Mouse (Mus musculus): ENCODE measurements around the gene 1700006A11Rik. TPM values are rescaled to one million over a fixed set of nuclear protein-coding genes. Genes with fewer than 3 reads are reported as not detected.
"Not testable (repeated sequence)": the region's sequence is repeated elsewhere in the genome, so short reads cannot be mapped to it uniquely, and the experiment has no call there.

Gene 1700006A11Rik
- polyA plus RNA-seq (2015; fragmentation: Nextera tagmentation; extraction: Ambion mirVana): not detected in 2 replicates

GRCm38 (mm10) chr3:124425940-124426339, at the start of gene 1700006A11Rik:
Gene 1700006A11Rik (minus strand): TSS chr3:124426040.
- 79% methylated on average over 1 of the region's 1 CpGs for WGBS

GRCm38 (mm10) chr3:124474291-124474690, 48.5 kb upstream of the 1700006A11Rik start:
- H3K4me2 ChIP-seq (ENCODE audit: low read depth, low read length); H3K27ac ChIP-seq (ENCODE audit: low read length); H3K4me1 ChIP-seq (replicated peaks; ENCODE audit: control insufficient read depth, insufficient read depth, low read length); H3K9ac ChIP-seq (ENCODE audit: low read length); H3K27me3 ChIP-seq (ENCODE audit: control insufficient read depth, insufficient read depth, low read depth, low read length); H3K36me3 ChIP-seq (ENCODE audit: control insufficient read depth, insufficient read depth, low read length); H3K4me3 ChIP-seq (ENCODE audit: low read length); ATAC-seq (ENCODE audit: low read depth); H3K9me3 ChIP-seq (ENCODE audit: control insufficient read depth, low read length): not testable (repeated sequence)
- 83% methylated on average over 5 of the region's 5 CpGs for WGBS

More at GRCm38 (mm10) chr3:124425940-124426339, at the start of gene 1700006A11Rik:
- Histone ChIP-seq H3K4me2 (ENCODE audit: low read depth, low read length) (no peak within 1 kb of the TSS), H3K27me3 (ENCODE audit: control insufficient read depth, insufficient read depth, low read depth, low read length) (no peaks in the 10 kb centered on the region), H3K4me1 (replicated peaks; ENCODE audit: control insufficient read depth, insufficient read depth, low read length) (no peaks in the 10 kb centered on the region), H3K9me3 (ENCODE audit: control insufficient read depth, low read length) (no peaks in the 10 kb centered on the region), H3K4me3 (ENCODE audit: low read length) (no peak within 1 kb of the TSS), H3K27ac (ENCODE audit: low read length) (no peak within 1 kb of the TSS), H3K36me3 (ENCODE audit: control insufficient read depth, insufficient read depth, low read length) (no peaks in the 10 kb centered on the region), H3K9ac (ENCODE audit: low read length) (no peak within 1 kb of the TSS)
- no peak for ATAC-seq (ENCODE audit: low read depth)

DNA sequence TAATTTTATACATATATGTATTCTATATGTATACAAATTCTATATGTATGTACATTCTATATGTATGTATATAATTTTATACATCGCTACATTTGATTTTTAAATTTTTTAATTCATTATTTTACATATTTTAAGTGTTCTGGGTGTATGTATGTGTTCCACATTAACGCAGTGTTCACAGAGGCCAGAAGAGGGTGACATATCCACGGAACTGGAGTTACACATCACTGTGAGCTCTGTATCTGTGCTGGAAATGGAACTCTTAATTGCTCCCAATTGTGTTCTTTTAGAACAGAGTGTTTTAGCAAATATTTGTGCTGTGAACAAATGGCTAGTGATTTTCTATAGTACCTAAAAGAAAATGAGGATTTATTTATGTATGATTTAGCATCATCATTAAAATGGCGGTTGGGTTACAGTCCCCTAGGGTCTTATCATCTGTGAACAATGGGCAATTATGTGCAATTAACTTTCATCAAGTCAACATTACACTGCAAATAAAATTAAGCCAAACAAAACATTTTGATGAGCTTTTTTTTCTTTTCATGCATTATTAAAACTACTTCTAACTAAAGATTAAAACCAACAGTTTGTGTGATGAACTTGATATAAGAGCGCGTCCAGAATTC, 40.4 kb upstream of the 1700006A11Rik start:
- Histone ChIP-seq H3K4me2 (ENCODE audit: low read depth, low read length) (no peak overlapping the region), H3K4me1 (replicated peaks; ENCODE audit: control insufficient read depth, insufficient read depth, low read length) (no peaks in the 10 kb centered on the region), H3K36me3 (ENCODE audit: control insufficient read depth, insufficient read depth, low read length) (no peaks in the 10 kb centered on the region), H3K27ac (ENCODE audit: low read length) (no peak overlapping the region), H3K27me3 (ENCODE audit: control insufficient read depth, insufficient read depth, low read depth, low read length) (no peaks in the 10 kb centered on the region), H3K9me3 (ENCODE audit: control insufficient read depth, low read length) (no peaks in the 10 kb centered on the region), H3K4me3 (ENCODE audit: low read length) (no peak overlapping the region), H3K9ac (ENCODE audit: low read length) (no peak overlapping the region)
- no peak for ATAC-seq (ENCODE audit: low read depth)
- WGBS: 82% methylated on average over 6 of the region's 6 CpGs

GRCm38 (mm10) chr3:124392201-124392600, 33.6 kb downstream of the 1700006A11Rik start:
- Histone ChIP-seq H3K27me3 (ENCODE audit: control insufficient read depth, insufficient read depth, low read depth, low read length) (no peaks in the 10 kb centered on the region), H3K27ac (ENCODE audit: low read length) (no peak overlapping the region), H3K36me3 (ENCODE audit: control insufficient read depth, insufficient read depth, low read length) (no peaks in the 10 kb centered on the region), H3K4me2 (ENCODE audit: low read depth, low read length) (no peak overlapping the region), H3K4me3 (ENCODE audit: low read length) (no peak overlapping the region), H3K9me3 (ENCODE audit: control insufficient read depth, low read length) (no peaks in the 10 kb centered on the region), H3K4me1 (replicated peaks; ENCODE audit: control insufficient read depth, insufficient read depth, low read length) (no peaks in the 10 kb centered on the region), H3K9ac (ENCODE audit: low read length) (no peak overlapping the region)
- no peak for ATAC-seq (ENCODE audit: low read depth)
- WGBS: 80% methylated on average over 5 of the region's 5 CpGs

DNA sequence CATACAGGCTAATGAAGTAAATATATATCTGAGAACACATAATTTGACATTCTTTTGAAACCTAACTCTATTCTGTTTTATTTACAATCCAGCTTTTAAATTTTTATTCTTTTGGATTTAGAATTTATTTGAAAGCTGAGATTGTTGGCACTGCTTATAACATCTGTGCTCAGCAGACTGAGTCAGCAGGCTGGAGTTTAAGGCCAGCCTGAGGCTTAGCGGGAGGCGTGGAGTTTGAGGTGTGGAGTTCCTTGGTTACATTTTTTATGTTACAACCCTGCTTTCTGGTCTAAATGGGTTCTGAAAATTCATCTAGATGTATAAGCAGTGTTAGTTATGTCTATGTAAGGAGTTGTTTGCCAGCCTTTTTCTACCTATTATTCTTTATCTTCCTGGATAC, 35.7 kb downstream of the 1700006A11Rik start:
- no peaks in the 10 kb centered on the region for H3K36me3 ChIP-seq (ENCODE audit: control insufficient read depth, insufficient read depth, low read length)
- H3K9ac ChIP-seq (ENCODE audit: low read length): no peak overlapping the region
- H3K4me2 ChIP-seq (ENCODE audit: low read depth, low read length): no peak overlapping the region
- no peak overlapping the region for H3K27ac ChIP-seq (ENCODE audit: low read length)
- H3K4me3 ChIP-seq (ENCODE audit: low read length): no peak overlapping the region
- ATAC-seq (ENCODE audit: low read depth): no peak
- H3K27me3 ChIP-seq (ENCODE audit: control insufficient read depth, insufficient read depth, low read depth, low read length): no peaks in the 10 kb centered on the region
- no peaks in the 10 kb centered on the region for H3K9me3 ChIP-seq (ENCODE audit: control insufficient read depth, low read length)
- no peaks in the 10 kb centered on the region for H3K4me1 ChIP-seq (replicated peaks; ENCODE audit: control insufficient read depth, insufficient read depth, low read length)
- whole genome bisulfite sequencing: 46% methylated on average over 2 of the region's 2 CpGs

- Histone ChIP-seq H3K4me2 (ENCODE audit: low read depth, low read length) (no peak overlapping the region), H3K36me3 (ENCODE audit: control insufficient read depth, insufficient read depth, low read length) (no peaks in the 10 kb centered on the region), H3K4me3 (ENCODE audit: low read length) (no peak overlapping the region), H3K27me3 (ENCODE audit: control insufficient read depth, insufficient read depth, low read depth, low read length) (no peaks in the 10 kb centered on the region), H3K9me3 (ENCODE audit: control insufficient read depth, low read length) (no peaks in the 10 kb centered on the region), H3K9ac (ENCODE audit: low read length) (no peak overlapping the region), H3K27ac (ENCODE audit: low read length) (no peak overlapping the region), H3K4me1 (replicated peaks; ENCODE audit: control insufficient read depth, insufficient read depth, low read length) (no peaks in the 10 kb centered on the region)
- ATAC-seq (ENCODE audit: low read depth): no peak
- 24% methylated on average over 2 of the region's 2 CpGs for whole genome bisulfite sequencing
These were observed 36.2 kb downstream of the 1700006A11Rik start for GRCm38 (mm10) chr3:124389650-124390049.

DNA sequence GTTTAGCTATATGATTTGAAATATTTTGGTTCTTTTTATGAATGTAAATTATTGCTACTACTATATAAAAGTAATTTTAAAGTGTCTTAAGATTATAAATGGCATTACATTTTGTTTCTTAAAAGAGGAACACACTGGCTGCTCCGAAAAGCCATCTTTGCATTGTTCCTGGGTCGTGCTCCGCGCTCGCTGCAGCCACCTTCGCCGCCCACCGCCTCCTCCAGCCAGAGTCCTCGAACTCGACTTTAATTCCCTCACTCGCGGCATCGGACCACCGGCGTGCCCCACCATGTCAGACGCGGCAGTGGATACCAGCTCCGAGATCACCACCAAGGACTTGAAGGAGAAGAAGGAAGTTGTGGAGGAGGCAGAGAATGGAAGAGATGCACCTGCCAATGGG, 40.5 kb downstream of the 1700006A11Rik start:
- H3K4me1 ChIP-seq (replicated peaks; ENCODE audit: control insufficient read depth, insufficient read depth, low read length); H3K9ac ChIP-seq (ENCODE audit: low read length); ATAC-seq (ENCODE audit: low read depth); H3K27ac ChIP-seq (ENCODE audit: low read length); H3K4me3 ChIP-seq (ENCODE audit: low read length); H3K4me2 ChIP-seq (ENCODE audit: low read depth, low read length); H3K36me3 ChIP-seq (ENCODE audit: control insufficient read depth, insufficient read depth, low read length); H3K9me3 ChIP-seq (ENCODE audit: control insufficient read depth, low read length); H3K27me3 ChIP-seq (ENCODE audit: control insufficient read depth, insufficient read depth, low read depth, low read length): not testable (repeated sequence)
- 82% methylated on average over 18 of the region's 18 CpGs for WGBS

GRCm38 (mm10) chr3:124372031-124372430, 53.8 kb downstream of the 1700006A11Rik start:
- Histone ChIP-seq H3K4me2 (ENCODE audit: low read depth, low read length) (no peak overlapping the region), H3K27me3 (ENCODE audit: control insufficient read depth, insufficient read depth, low read depth, low read length) (no peaks in the 10 kb centered on the region), H3K27ac (ENCODE audit: low read length) (no peak overlapping the region), H3K9ac (ENCODE audit: low read length) (no peak overlapping the region), H3K36me3 (ENCODE audit: control insufficient read depth, insufficient read depth, low read length) (no peaks in the 10 kb centered on the region), H3K9me3 (ENCODE audit: control insufficient read depth, low read length) (no peaks in the 10 kb centered on the region), H3K4me3 (ENCODE audit: low read length) (no peak overlapping the region), H3K4me1 (replicated peaks; ENCODE audit: control insufficient read depth, insufficient read depth, low read length) (no peaks in the 10 kb centered on the region)
- ATAC-seq (ENCODE audit: low read depth): no peak
- 73% methylated on average over 2 of the region's 2 CpGs for WGBS

DNA sequence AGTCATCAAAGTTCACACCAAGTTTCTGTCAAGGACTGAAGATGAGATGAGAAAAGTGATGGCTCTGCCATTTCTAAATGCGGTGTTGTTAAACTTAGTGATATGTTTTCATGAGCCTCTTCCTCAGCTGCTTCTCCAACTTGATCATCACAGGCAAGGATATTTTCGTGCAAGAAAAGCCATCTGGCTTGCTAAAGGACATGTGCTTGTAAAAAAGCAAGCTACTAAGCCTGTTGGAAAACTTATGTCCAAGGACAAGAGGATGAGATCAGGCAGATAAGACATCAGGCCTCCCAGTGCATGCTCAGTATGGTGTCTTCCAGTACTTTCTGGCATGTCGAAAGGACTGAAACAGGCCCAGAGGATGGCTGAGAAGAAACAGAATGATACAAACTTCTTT, 68.3 kb downstream of the 1700006A11Rik start:
- Histone ChIP-seq H3K9me3 (ENCODE audit: control insufficient read depth, low read length) (no peaks in the 10 kb centered on the region), H3K27ac (ENCODE audit: low read length) (no peak overlapping the region), H3K27me3 (ENCODE audit: control insufficient read depth, insufficient read depth, low read depth, low read length) (no peaks in the 10 kb centered on the region), H3K4me3 (ENCODE audit: low read length) (no peak overlapping the region), H3K4me2 (ENCODE audit: low read depth, low read length) (no peak overlapping the region), H3K9ac (ENCODE audit: low read length) (no peak overlapping the region), H3K36me3 (ENCODE audit: control insufficient read depth, insufficient read depth, low read length) (no peaks in the 10 kb centered on the region), H3K4me1 (replicated peaks; ENCODE audit: control insufficient read depth, insufficient read depth, low read length) (no peaks in the 10 kb centered on the region)
- no peak for ATAC-seq (ENCODE audit: low read depth)
- 75% methylated on average over 3 of the region's 3 CpGs for WGBS
